Mouse (Mus musculus) liver, embryonic 15.5 days (tissue): ENCODE results near the gene Ncf2. TPM values are rescaled to one million over a fixed set of nuclear protein-coding genes. Genes with fewer than 3 reads are reported as not detected.

Experiments used
- ATAC-seq: fragments of 200-750 bp; cut with Nextera tagmentation; 2 replicates; pipeline ENCODE4 v1.8.0; 2017; ENCODE audit warnings: moderate number of reproducible peaks, mild to moderate bottlenecking, moderate library complexity; ENCODE audit not compliant: insufficient read depth
- H3K27ac ChIP-seq: fragments of 300-500 bp; sonication (generic); replicated peaks from 2 replicates; pipeline ENCODE4 v1.5.1; 2015; ENCODE audit warnings: mild to moderate bottlenecking, inconsistent platforms
- H3K27me3 ChIP-seq: fragments of 300-500 bp; sonication (generic); 2 replicates; pipeline ENCODE4 v1.6.1; 2015; ENCODE audit warnings: mild to moderate bottlenecking, inconsistent platforms
- H3K36me3 ChIP-seq: fragments of 300-500 bp; sonication (generic); replicated peaks from 2 replicates; pipeline ENCODE4 v1.6.1; 2015; ENCODE audit warnings: moderate library complexity, mild to moderate bottlenecking, inconsistent platforms
- H3K4me1 ChIP-seq: fragments of 300-500 bp; sonication (generic); replicated peaks from 2 replicates; pipeline ENCODE4 v1.6.1; 2015; ENCODE audit warnings: inconsistent platforms
- H3K4me2 ChIP-seq: fragments of 300-500 bp; sonication (generic); 2 replicates; pipeline ENCODE4 v1.6.1; 2015; ENCODE audit warnings: moderate library complexity, mild to moderate bottlenecking, inconsistent platforms
- H3K4me3 ChIP-seq: fragments of 300-500 bp; sonication (generic); replicated peaks from 2 replicates; pipeline ENCODE4 v1.5.1; 2015; ENCODE audit warnings: mild to moderate bottlenecking, inconsistent platforms
- H3K9ac ChIP-seq: fragments of 300-500 bp; sonication (generic); 2 replicates; pipeline ENCODE4 v1.6.1; 2015; ENCODE audit warnings: moderate library complexity, mild to moderate bottlenecking, inconsistent platforms
- H3K9me3 ChIP-seq: fragments of 300-500 bp; sonication (generic); replicated peaks from 2 replicates; pipeline ENCODE4 v1.6.1; 2016; ENCODE audit warnings: inconsistent platforms
- WGBS: fragments of 180-500 bp; shearing (Covaris S2); methylation state at CpG from one replicate; pipeline ENCODE4 v1.1.7; 2015; ENCODE audit warnings: mixed read lengths; ENCODE audit not compliant: insufficient replicate concordance; 5-methylcytosine and 5-hydroxymethylcytosine counted together
- polyA plus RNA-seq: library from polyadenylated mRNA; unstranded; fragments of >200 nt; fragmentation: Nextera tagmentation; extraction: Ambion mirVana; gene quantifications from 2 replicates; pipeline ENCODE4 v1.2.1, GENCODE M21; 2015

Gene Ncf2
- polyA plus RNA-seq, 1 experiment from 2014 or later = 11.2 TPM

DNA sequence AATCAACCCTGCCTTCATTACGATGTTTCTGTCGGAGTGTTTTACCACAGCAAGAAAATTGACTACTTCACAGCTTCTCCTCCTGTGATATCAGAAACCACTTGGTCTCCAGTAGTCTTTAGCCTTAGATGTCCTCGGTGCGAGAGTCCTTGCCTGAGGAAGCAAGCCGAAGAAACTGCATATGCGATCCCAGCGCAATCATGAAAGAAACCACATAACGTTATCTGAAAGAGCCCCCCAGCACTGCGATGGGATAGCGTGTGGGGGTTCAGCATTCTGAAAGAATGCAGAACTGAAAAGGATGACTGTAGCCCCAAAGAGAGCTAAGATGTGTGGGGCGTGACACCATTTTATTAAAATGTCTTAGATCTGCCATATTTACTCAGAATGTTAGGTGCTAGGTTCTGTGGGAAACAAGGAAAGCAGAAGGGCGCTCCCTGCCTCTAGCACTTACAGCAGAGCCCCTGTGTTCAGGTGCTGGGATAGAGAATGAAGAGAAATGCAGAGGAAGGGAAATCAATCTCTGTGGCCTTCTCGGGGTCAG is 711 bp downstream of the Ncf2 start:
- Histone ChIP-seq H3K36me3 (no peaks in the 10 kb centered on the region), H3K9me3 (no peaks in the 10 kb centered on the region), H3K4me2 (no peak overlapping the region), H3K27me3 (no peaks in the 10 kb centered on the region), H3K27ac (no peak overlapping the region), H3K9ac (no peak overlapping the region), H3K4me3 (no peak overlapping the region), H3K4me1 (peaks cover 25% of the 10 kb centered on the region)
- 62% methylated on average over 13 of the region's 13 CpGs for WGBS
- ATAC-seq = no peak

DNA sequence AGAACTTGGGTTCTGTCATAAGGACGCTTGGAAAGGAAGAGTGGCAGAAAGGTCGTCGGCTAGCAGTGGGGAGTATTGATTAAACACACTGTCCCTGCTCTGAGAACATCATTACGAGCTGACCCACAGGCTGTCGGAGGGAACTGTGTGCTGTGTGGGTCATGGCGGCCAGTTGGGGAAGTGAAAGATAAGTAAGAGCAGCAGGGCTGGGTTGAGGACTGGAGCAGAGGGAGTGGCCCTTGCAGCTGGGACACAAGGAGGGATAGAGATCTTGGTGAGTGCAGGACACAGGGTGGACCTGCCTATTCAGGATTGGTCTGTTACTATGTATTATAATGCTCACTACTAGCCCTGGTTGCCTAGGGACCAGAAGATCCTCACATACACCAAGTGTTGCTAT is 4.9 kb downstream of the Ncf2 start:
- no peaks in the 10 kb centered on the region for H3K27me3 ChIP-seq
- H3K36me3 ChIP-seq = no peaks in the 10 kb centered on the region
- H3K27ac ChIP-seq = no peak overlapping the region
- no peaks in the 10 kb centered on the region for H3K9me3 ChIP-seq
- no peak for ATAC-seq
- H3K4me3 ChIP-seq = no peak overlapping the region
- peaks cover 7% of the 10 kb centered on the region; the same call in 1 of the 2 replicates for H3K4me1 ChIP-seq
- H3K4me2 ChIP-seq = no peak overlapping the region
- WGBS = 40% methylated on average over 6 of the region's 6 CpGs
- no peak overlapping the region for H3K9ac ChIP-seq

DNA sequence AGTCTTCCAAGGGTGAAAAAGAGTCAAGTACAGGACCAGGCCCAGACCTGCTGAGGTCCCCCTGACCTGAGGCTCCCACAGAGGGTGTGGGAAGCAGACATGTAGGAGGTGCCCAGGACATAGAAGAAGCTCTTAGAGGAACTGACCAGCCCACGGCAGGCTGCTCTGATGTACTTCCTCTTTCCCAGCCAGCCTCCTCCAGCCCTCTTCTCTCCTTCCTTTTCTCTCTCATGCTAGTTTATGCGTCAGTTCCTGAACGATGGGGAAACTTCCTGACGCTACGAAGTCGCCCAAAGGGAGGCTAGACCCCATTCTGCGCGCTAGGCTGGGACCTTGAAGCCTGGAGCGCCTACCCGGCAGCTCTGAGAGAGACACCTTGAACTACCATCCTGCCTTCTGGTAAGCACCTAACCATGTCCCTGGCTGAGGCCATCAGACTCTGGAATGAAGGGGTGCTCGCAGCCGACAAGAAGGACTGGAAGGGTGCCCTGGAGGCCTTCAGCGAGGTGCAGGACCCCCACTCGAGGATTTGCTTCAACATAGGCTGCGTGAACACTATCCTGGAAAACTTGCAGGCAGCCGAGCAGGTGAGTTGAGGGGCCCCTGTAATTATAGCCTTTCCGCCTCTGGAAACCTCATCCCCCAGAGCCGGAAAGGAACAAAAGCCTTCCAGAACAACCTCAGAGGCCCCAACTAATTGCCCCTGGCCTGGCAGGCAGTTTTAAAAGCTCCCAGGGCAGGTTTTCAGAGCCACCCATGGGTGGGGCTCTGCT is 7.8 kb downstream of the Ncf2 start:
- Histone ChIP-seq H3K4me1 (peaks cover 7% of the 10 kb centered on the region; the same call in 1 of the 2 replicates), H3K4me3 (peak overlapping the region; percentile 44), H3K27me3 (no peaks in the 10 kb centered on the region), H3K27ac (peak overlapping the region; percentile 68), H3K9me3 (no peaks in the 10 kb centered on the region), H3K4me2 (0 out of 2 replicates have a peak overlapping the region, but pooled peaks have one; percentile 11), H3K9ac (no peak overlapping the region), H3K36me3 (no peaks in the 10 kb centered on the region)
- 25% methylated on average over 18 of the region's 18 CpGs for WGBS
- peak; percentile 42; the same call in 1 of the 2 replicates for ATAC-seq

DNA sequence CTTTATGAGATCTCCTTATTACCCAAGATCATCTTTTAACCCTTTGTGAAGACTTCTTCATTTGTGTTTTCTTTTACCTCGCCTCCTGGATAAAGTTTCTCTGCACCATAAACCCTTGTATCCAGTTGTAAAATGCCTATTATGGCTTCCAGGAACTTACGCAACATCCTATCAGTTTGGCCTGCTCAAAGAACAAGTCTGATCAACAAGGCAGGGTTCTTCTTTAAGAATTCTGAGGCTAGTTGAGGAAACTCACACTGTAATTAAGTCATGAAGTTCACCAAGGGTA is 8.3 kb downstream of the Ncf2 start:
- 53% methylated on average over 2 of the region's 2 CpGs for WGBS
- peak overlapping the region; percentile 68 for H3K27ac ChIP-seq
- H3K27me3 ChIP-seq = no peaks in the 10 kb centered on the region
- no peak overlapping the region for H3K9ac ChIP-seq
- peak overlapping the region; percentile 44 for H3K4me3 ChIP-seq
- H3K9me3 ChIP-seq = no peaks in the 10 kb centered on the region
- H3K4me2 ChIP-seq = 0 out of 2 replicates have a peak overlapping the region, but pooled peaks have one; percentile 11
- peaks cover 7% of the 10 kb centered on the region; the same call in 1 of the 2 replicates for H3K4me1 ChIP-seq
- ATAC-seq = no peak
- no peaks in the 10 kb centered on the region for H3K36me3 ChIP-seq

DNA sequence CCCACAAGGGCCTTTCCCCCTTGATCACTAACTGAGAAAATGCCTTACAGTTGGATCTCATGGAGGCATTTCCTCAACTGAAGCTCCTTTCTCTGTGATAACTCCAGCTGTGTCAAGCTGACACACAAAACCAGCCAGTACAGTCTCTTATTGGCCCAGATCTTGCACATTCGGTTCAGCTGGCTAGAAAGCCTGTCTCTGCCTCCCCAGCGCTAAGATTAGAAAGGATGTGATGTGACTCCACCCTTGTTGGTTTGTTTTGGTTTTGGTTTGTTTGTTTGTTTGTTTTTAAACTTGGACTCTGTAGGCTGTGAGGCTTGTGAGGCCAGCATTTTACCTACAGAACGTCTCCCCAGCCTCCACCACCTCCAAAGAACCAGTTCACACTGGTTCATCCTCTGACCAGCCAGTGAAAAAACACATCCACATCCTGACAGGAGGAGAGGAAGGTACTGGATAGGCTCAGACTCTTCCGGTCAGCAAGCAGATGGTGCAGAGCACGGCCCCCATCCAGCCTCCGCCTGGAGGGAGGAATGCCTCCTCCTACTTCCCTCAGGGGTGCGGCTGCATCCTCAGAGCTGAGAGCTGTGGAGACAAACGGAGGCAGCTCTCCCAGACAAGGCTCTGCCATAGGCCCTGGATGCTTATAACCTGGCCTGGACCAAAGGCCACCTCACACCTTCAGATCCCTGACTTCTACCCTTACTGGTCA is 9.7 kb downstream of the Ncf2 start:
- Histone ChIP-seq H3K9me3 (no peaks in the 10 kb centered on the region), H3K4me3 (no peak overlapping the region; the same call in 1 of the 2 replicates), H3K27me3 (no peaks in the 10 kb centered on the region), H3K4me1 (peaks cover 7% of the 10 kb centered on the region; the same call in 1 of the 2 replicates), H3K4me2 (peak overlapping the region; percentile 23; the same call in 1 of the 2 replicates), H3K9ac (no peak overlapping the region), H3K36me3 (no peaks in the 10 kb centered on the region), H3K27ac (no peak overlapping the region)
- WGBS = 43% methylated on average over 8 of the region's 8 CpGs
- ATAC-seq = no peak

DNA sequence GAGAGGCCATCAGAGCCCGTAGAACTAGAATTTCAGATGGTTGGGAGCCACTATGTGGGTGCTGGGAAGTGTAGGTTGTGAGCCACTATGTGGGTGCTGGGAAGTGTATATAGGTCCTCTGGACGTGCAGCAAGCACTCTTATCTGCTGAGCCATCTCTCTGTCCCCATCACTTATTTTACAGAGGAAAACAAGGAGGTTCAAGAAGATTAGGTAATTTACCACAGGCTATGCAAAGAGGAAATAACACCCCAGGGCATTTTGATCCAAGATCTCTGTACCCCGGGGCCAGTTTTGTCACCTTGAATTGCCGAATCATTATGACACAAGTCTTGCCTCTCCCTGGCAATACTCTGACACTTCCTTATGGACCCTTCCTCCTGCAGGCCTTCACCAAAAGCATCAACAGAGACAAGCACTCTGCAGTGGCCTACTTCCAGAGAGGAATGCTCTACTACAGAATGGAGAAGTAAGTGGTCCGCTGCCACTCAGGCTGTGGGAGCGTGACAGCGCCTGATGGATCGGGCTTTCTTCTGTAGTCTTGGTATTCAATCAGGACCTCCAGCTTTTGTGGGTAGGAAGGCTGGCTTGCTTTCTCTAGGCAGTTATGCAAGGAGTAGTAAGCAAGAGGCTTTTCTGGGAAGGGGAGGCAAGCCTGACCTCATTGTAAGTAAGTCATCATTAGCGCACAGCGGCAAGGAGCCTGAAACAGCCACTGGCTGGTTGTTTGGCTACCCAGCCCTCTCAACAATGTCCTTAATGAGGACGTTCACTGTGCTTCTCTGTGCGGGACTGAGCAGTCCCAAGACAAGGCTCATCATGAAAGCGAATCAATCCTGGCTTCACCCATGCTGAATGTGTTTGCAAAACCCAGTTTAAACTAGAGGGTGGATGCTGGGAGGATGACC is 10.8 kb downstream of the Ncf2 start:
- Histone ChIP-seq H3K27me3 (no peaks in the 10 kb centered on the region), H3K4me3 (no peak overlapping the region), H3K36me3 (no peaks in the 10 kb centered on the region), H3K4me1 (peaks cover 8% of the 10 kb centered on the region; the same call in 1 of the 2 replicates), H3K4me2 (no peak overlapping the region), H3K27ac (no peak overlapping the region), H3K9ac (no peak overlapping the region), H3K9me3 (no peaks in the 10 kb centered on the region)
- WGBS = 59% methylated on average over 13 of the region's 13 CpGs
- no peak for ATAC-seq

DNA sequence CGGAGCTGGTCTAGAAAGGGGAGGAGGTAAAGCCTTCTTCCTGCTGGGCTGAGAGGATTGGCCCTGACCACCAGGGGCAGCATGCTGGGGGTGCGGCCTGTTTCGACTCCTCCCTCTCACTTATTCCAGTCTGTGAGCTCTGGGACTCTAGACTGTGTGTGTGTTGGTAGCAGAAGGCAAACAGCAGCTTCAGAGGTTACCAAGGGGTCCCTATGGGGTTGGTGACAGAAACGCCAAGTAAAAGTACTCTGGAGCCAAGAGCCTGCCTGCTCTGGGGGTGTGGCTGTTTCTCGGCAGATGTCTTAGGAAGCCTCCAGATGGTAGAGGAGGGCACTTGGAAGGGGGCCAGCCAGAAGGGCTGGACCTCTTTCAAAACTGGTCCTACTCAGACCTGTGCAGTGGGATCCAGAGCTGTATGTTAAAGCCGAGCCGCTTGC is 15.3 kb downstream of the Ncf2 start:
- WGBS = 51% methylated on average over 7 of the region's 7 CpGs
- peaks cover 9% of the 10 kb centered on the region; the same call in 1 of the 2 replicates for H3K4me1 ChIP-seq
- no peaks in the 10 kb centered on the region for H3K9me3 ChIP-seq
- 0 out of 2 replicates have a peak, but pooled peaks have one; percentile 40 for ATAC-seq
- H3K4me3 ChIP-seq = no peak overlapping the region
- H3K27ac ChIP-seq = no peak overlapping the region
- H3K27me3 ChIP-seq = no peaks in the 10 kb centered on the region
- H3K9ac ChIP-seq = no peak overlapping the region
- H3K36me3 ChIP-seq = no peaks in the 10 kb centered on the region
- no peak overlapping the region for H3K4me2 ChIP-seq

DNA sequence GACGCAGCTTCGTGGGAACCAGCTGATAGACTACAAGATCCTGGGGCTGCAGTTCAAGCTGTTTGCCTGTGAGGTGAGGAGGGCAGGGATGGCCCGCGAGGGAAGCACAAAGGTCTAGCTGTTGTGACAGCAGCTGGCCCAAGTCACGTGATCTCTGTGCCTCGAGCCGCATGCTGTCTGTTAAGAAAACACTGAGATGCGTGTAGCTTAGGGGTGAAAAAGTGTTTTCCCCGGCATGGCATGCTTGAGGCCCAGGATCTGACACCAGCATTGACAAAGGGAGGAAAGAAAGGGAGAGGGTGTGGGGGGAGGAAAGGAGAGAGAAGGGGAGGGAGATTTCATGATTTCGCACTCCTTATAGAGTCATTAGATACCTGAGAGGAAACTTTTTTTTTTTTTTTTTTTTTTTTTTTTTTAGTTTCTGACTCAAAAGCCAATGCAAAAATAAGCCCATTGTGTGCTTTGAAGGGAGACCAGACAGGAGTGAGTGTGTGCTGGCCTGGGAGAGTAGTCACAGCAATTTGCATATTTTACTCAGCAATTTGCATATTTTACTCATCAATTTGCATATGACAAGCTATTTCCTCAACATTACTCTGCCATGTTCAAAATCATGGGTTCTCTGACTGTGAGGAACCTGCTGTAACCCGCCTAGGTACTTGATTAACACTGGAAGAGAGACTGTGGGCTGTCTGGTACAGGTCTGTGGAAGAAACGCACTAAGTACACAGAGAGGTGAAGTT is 17.2 kb downstream of the Ncf2 start:
- H3K27ac ChIP-seq = no peak overlapping the region
- no peaks in the 10 kb centered on the region for H3K27me3 ChIP-seq
- H3K4me3 ChIP-seq = no peak overlapping the region
- no peaks in the 10 kb centered on the region for H3K9me3 ChIP-seq
- H3K36me3 ChIP-seq = no peaks in the 10 kb centered on the region
- no peak overlapping the region for H3K4me2 ChIP-seq
- WGBS = 63% methylated on average over 12 of the region's 12 CpGs
- H3K9ac ChIP-seq = no peak overlapping the region
- no peak for ATAC-seq
- peaks cover 9% of the 10 kb centered on the region; the same call in 1 of the 2 replicates for H3K4me1 ChIP-seq

DNA sequence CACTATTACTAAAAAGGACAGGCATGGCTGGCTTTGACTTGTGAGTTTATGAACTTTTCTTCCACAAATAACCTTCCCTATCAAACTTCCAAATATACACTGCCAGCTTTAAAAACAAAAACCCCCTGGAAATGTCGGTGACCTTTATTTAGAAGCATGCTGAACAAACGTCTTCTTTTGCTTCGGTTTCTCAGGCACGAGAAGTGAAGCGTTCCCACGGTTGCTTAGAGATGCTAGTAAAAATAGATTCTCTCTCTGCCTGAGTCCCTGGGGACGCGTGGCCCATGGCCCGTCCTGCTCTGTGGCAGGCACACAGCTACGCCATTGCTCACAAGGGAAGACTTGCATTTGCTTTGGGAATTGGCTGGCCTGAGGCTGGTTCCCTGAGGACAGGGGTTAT is 17.8 kb downstream of the Ncf2 start:
- H3K27ac ChIP-seq = no peak overlapping the region
- no peaks in the 10 kb centered on the region for H3K9me3 ChIP-seq
- no peak overlapping the region for H3K9ac ChIP-seq
- H3K4me1 ChIP-seq = peaks cover 9% of the 10 kb centered on the region; the same call in 1 of the 2 replicates
- no peak overlapping the region for H3K4me2 ChIP-seq
- H3K36me3 ChIP-seq = no peaks in the 10 kb centered on the region
- no peak for ATAC-seq
- WGBS = 67% methylated on average over 10 of the region's 10 CpGs
- H3K27me3 ChIP-seq = no peaks in the 10 kb centered on the region
- H3K4me3 ChIP-seq = no peak overlapping the region

DNA sequence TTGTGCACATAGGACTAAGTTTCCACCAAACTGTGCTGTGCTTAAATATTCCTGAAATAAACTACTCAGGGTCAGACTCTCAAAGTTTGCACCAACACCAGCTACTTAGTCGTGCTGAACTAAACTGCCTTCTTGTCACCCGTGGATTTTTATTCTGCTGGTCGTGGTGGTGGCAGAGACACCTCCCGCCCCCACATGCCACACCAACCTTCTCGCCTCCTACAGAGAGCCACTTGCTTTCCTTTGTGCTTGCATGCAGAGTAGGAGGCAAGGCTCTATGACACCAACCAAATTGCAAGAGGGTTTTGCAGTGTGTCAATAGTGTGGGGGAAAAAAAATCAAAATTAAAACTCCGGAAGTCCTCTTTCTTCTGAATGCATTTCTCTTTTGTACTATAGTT is 19.6 kb downstream of the Ncf2 start:
- no peak overlapping the region for H3K27ac ChIP-seq
- H3K9ac ChIP-seq = no peak overlapping the region
- H3K27me3 ChIP-seq = no peaks in the 10 kb centered on the region
- no peak overlapping the region for H3K4me2 ChIP-seq
- H3K4me1 ChIP-seq = peaks cover 9% of the 10 kb centered on the region; the same call in 1 of the 2 replicates
- no peaks in the 10 kb centered on the region for H3K36me3 ChIP-seq
- no peak for ATAC-seq
- no peak overlapping the region for H3K4me3 ChIP-seq
- WGBS = 55% methylated on average over 6 of the region's 6 CpGs
- no peaks in the 10 kb centered on the region for H3K9me3 ChIP-seq
